Mouse (Mus musculus) limb, embryonic 12.5 days (tissue): ENCODE measurements around the gene Rnf150. TPM values are rescaled to one million over a fixed set of nuclear protein-coding genes. Genes with fewer than 3 reads are reported as not detected.

Source experiments
- ATAC-seq: fragments of 200-750 bp; cut with Nextera tagmentation; 2 replicates; pipeline ENCODE4 v1.8.0; 2017; ENCODE audit warnings: low read depth, moderate TSS enrichment; ENCODE audit not compliant: insufficient number of reproducible peaks, insufficient read depth, low FRiP score, low TSS enrichment
- H3K27ac ChIP-seq: fragments of 300-500 bp; sonication (generic); 2 replicates; pipeline ENCODE4 v1.5.1; 2016; ENCODE audit warnings: mild to moderate bottlenecking, moderate library complexity
- H3K27me3 ChIP-seq: fragments of 300-500 bp; sonication (generic); 2 replicates; pipeline ENCODE4 v1.6.1; 2016; ENCODE audit warnings: mild to moderate bottlenecking, moderate library complexity
- H3K36me3 ChIP-seq: fragments of 300-500 bp; sonication (generic); 2 replicates; pipeline ENCODE4 v1.6.1; 2016; ENCODE audit warnings: mild to moderate bottlenecking, moderate library complexity
- H3K4me1 ChIP-seq: fragments of 300-500 bp; sonication (generic); replicated peaks from 2 replicates; pipeline ENCODE4 v1.6.1; 2016
- H3K4me2 ChIP-seq: fragments of 300-500 bp; sonication (generic); 2 replicates; pipeline ENCODE4 v1.6.1; 2016; ENCODE audit warnings: mild to moderate bottlenecking, moderate library complexity
- H3K4me3 ChIP-seq: fragments of 300-500 bp; sonication (generic); replicated peaks from 2 replicates; pipeline ENCODE4 v1.5.1; 2016; ENCODE audit warnings: mild to moderate bottlenecking
- H3K9ac ChIP-seq: fragments of 300-500 bp; sonication (generic); replicated peaks from 2 replicates; pipeline ENCODE4 v1.6.1; 2016; ENCODE audit warnings: mild to moderate bottlenecking, moderate library complexity
- H3K9me3 ChIP-seq: fragments of 300-500 bp; sonication (generic); 2 replicates; pipeline ENCODE4 v1.6.1; 2016; ENCODE audit warnings: mild to moderate bottlenecking, moderate library complexity
- WGBS: fragments of 180-500 bp; shearing (Covaris S2); methylation state at CpG from one replicate; pipeline ENCODE4 v1.1.7; 2016; 5-methylcytosine and 5-hydroxymethylcytosine counted together
- polyA plus RNA-seq: library from polyadenylated mRNA; unstranded; fragments of >200 nt; fragmentation: Nextera tagmentation; extraction: Ambion mirVana; gene quantifications from 2 replicates; pipeline ENCODE4 v1.2.1, GENCODE M21; 2016

Gene Rnf150
- polyA plus RNA-seq, 1 experiment from 2014 or later: 2.7 TPM

DNA sequence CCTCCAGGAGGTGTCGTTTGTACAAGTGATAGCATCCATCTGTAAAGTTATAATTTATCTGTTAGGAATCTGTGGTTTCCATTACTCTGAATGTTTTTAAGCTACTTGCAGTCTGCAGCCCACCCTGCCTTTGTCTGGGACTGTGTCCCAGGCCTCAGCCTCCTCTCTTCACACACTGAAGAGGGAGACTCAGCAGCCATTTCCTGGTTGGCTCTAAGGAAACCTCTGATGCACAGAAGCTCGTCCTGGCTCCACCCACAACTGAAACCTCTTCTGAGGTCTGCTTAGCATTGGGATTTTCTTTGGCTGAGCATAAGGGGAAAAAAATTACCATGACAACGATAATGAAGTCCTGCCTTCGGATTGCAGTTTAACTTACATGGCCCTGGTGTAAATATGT, 110.2 kb downstream of the Rnf150 start:
- Histone ChIP-seq H3K4me1 (peaks cover 57% of the 10 kb centered on the region), H3K36me3 (no peaks in the 10 kb centered on the region), H3K4me3 (no peak overlapping the region), H3K9ac (no peak overlapping the region), H3K27ac (peak overlapping the region; percentile 56; the same call in 1 of the 2 replicates), H3K9me3 (peaks cover 3% of the 10 kb centered on the region; the same call in 1 of the 2 replicates), H3K27me3 (no peaks in the 10 kb centered on the region), H3K4me2 (no peak overlapping the region)
- ATAC-seq: no peak
- 39% methylated on average over 4 of the region's 4 CpGs for WGBS

DNA sequence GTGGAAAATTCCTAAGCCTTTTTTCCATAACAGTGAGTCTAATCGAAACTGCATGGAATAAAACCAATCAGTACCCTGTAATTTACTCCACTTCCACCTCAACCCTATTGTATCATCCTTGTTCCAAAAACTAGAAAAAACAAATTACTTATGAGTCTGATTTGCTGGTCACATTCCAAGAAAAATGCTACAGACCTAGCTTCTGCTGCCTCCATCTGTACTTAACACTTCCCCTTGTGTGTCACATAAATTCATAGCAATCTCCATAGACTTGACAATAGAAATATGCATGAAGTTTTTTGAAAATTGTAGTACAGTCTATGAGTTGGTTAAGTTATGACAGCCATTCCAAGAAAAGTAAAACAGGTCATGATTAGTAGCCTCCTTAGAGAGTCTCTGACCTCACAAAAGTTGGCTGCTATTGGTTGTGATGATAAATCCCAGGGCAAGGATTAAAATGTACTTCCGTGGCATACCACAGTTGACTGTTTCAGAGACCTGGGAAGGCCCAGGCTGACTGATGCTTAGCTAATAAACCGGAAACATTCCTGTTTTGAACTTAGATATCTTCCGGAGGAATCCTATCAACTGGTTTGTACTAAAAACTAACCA, 118.2 kb downstream of the Rnf150 start:
- WGBS: 73% methylated on average over 4 of the region's 4 CpGs
- peaks cover 8% of the 10 kb centered on the region; the same call in 1 of the 2 replicates for H3K4me1 ChIP-seq
- no peak overlapping the region for H3K27ac ChIP-seq

DNA sequence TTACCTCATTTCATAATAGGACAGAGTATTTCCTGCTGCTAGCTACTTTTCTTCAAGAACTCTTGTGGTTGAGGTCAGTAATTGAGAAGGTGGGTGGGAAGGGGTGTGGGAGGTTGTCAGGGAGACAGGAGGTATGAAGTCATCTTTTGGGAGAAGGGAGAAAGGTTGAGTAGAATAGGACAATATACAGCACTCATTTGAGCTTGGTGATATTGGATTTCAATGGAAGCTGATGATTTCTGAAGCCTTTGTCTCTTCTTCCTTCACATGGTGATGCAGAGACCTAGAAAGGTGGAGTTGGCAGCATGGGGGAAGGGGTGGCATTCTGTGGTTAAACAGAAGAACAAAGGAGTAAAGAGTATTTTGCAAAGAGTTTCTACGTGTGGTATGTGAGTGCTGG, 119.7 kb downstream of the Rnf150 start:
- H3K9me3 ChIP-seq: 0 out of 2 replicates have a peak, but pooled peaks cover 4% of the 10 kb centered on the region
- no peak overlapping the region for H3K4me2 ChIP-seq
- H3K4me1 ChIP-seq: peaks cover 7% of the 10 kb centered on the region; the same call in 1 of the 2 replicates
- no peak overlapping the region for H3K4me3 ChIP-seq
- no peak overlapping the region for H3K9ac ChIP-seq
- ATAC-seq: no peak
- H3K27me3 ChIP-seq: no peaks in the 10 kb centered on the region
- H3K36me3 ChIP-seq: no peaks in the 10 kb centered on the region
- WGBS: 80% methylated on average over 1 of the region's 1 CpGs
- H3K27ac ChIP-seq: no peak overlapping the region

More for the DNA sequence above, 118.2 kb downstream of the Rnf150 start:
- no peaks in the 10 kb centered on the region for H3K27me3 ChIP-seq
- H3K4me2 ChIP-seq: no peak overlapping the region
- no peaks in the 10 kb centered on the region for H3K36me3 ChIP-seq
- H3K4me3 ChIP-seq: no peak overlapping the region
- H3K9me3 ChIP-seq: 0 out of 2 replicates have a peak, but pooled peaks cover 4% of the 10 kb centered on the region
- ATAC-seq: no peak
- H3K9ac ChIP-seq: no peak overlapping the region

DNA sequence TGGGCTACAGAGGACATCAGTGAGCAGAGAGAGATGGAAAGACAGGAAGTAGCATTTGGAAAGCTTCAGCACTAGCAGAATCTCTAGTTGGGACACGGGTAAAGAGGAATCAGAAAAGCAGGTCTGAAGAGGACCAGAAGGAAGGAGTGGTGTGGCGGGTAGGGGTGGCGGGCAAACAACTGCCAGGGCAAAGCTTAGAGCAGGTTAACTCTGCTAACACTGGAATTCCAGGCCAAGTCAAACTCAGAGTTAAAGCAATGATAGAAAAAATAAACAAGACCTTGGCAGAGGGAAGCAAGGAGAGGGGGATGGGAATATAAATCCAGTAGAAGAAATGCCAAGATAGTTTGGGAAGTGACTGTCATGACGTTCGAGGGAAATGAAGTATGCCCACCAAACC, 120.1 kb downstream of the Rnf150 start:
- WGBS: 85% methylated on average over 5 of the region's 5 CpGs

DNA sequence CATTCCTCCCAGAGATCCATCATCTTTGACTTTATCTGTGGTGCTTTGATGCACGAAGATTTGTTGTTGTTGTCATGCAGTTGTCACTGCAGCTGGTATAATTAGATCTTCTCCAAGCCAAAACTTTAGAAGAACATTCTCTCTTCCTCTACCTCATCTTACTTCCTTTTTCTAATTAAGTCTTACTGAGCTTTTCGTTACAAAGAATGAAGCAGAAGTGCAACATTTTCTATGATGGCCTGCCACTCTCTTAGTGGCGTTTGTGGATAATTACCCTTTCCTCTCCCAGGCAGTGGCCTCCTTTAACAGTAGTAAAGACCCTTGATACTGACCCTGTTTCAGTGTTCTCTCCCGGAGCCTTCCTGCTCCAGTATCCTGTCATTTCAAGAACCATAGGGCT, 128.9 kb downstream of the Rnf150 start:
- Histone ChIP-seq H3K27ac (no peak overlapping the region), H3K36me3 (no peaks in the 10 kb centered on the region), H3K9ac (no peak overlapping the region), H3K4me3 (no peak overlapping the region), H3K27me3 (no peaks in the 10 kb centered on the region), H3K4me2 (no peak overlapping the region), H3K4me1 (peaks cover 13% of the 10 kb centered on the region; the same call in 1 of the 2 replicates), H3K9me3 (no peaks in the 10 kb centered on the region)
- WGBS: 53% methylated on average over 4 of the region's 4 CpGs
- ATAC-seq: no peak

More for the DNA sequence above, 120.1 kb downstream of the Rnf150 start:
- Histone ChIP-seq H3K4me2 (no peak overlapping the region), H3K36me3 (no peaks in the 10 kb centered on the region), H3K9ac (no peak overlapping the region), H3K4me1 (peaks cover 8% of the 10 kb centered on the region; the same call in 1 of the 2 replicates), H3K9me3 (0 out of 2 replicates have a peak, but pooled peaks cover 4% of the 10 kb centered on the region), H3K4me3 (no peak overlapping the region), H3K27me3 (no peaks in the 10 kb centered on the region), H3K27ac (no peak overlapping the region)
- no peak for ATAC-seq

DNA sequence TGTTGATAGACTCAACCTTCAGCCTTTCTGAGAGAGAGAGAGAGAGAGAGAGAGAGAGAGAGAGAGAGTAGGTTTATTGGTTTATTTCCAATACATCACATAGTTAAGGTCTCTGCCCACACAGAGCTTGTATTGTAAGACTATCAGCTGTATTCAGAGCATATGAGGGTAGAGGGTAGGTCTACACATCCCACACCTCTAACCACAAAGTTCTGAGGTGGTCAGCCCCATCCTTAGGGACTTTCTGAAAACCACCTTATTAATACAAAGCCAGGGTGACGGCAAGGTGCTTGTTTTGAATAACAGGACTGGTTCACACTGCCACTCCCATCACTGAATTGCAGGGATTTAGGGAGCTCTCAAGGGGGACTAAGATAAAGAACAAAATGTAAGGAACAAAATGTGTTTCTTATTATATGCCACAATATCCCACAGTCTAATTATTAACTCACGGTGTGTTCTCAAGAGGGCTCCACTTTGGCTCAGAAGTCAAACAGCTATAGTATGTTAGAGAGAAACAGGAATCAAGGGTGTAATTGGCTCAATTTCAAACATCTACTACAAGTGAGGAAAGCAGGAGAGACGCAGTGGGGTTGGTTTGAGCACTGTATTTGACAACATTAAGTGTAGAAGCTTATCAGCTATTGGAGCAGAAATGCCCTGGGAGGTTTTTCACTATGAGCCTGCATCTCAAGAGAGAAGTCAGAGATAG, 132.7 kb downstream of the Rnf150 start:
- Histone ChIP-seq H3K4me2 (no peak overlapping the region), H3K4me1 (peaks cover 9% of the 10 kb centered on the region; the same call in 1 of the 2 replicates), H3K27me3 (no peaks in the 10 kb centered on the region), H3K9me3 (no peaks in the 10 kb centered on the region), H3K36me3 (no peaks in the 10 kb centered on the region), H3K9ac (no peak overlapping the region), H3K4me3 (no peak overlapping the region), H3K27ac (no peak overlapping the region)
- WGBS: 43% methylated on average over 3 of the region's 3 CpGs
- no peak for ATAC-seq

DNA sequence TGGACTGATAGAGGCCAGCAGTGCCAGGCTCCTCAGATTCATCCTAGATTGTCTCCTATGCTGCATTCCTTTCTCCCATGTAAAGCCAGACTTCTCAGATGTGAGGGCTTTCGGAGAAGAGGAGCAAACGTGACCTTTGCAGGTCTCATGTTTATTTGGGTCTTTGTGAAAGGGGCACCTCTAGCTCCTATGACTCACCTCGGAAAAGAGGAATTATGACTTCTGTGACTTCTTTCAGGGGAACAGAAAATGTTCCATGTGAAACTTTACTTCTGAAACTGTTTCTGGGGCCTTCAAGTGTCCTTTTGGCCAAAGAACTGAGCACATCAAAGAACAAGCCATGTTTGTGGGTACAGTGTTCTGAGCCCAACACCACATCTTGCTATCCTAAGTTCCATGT, 133.7 kb downstream of the Rnf150 start:
- Histone ChIP-seq H3K9ac (no peak overlapping the region), H3K27ac (no peak overlapping the region), H3K36me3 (no peaks in the 10 kb centered on the region), H3K4me1 (peaks cover 9% of the 10 kb centered on the region; the same call in 1 of the 2 replicates), H3K9me3 (no peaks in the 10 kb centered on the region), H3K4me3 (no peak overlapping the region), H3K4me2 (no peak overlapping the region), H3K27me3 (no peaks in the 10 kb centered on the region)
- 87% methylated on average over 3 of the region's 3 CpGs for WGBS
- ATAC-seq: no peak

DNA sequence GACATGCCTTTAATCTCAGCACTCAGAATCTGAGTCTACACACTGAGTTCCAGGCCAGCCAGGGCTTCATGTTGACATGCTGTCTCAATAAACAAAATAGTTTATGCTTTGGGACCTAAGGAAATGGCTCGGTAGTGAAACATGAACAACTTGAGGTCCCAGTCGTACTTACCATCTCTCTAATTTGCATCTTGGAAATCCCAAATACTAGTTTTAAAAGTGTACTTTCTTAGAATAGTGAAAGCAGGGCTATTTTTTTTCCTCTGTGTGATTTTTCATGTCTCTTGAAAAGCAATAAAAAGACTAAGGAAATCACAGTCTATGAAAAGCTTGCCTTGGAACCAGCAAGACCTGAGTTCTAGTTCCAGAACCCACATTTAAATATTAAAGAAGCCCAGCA, 135.6 kb downstream of the Rnf150 start:
- H3K4me2 ChIP-seq: no peak overlapping the region
- H3K36me3 ChIP-seq: no peaks in the 10 kb centered on the region
- H3K9ac ChIP-seq: no peak overlapping the region
- no peaks in the 10 kb centered on the region for H3K9me3 ChIP-seq
- no peak overlapping the region for H3K4me3 ChIP-seq
- no peak overlapping the region for H3K27ac ChIP-seq
- WGBS: 88% methylated on average over 2 of the region's 2 CpGs
- H3K27me3 ChIP-seq: no peaks in the 10 kb centered on the region
- H3K4me1 ChIP-seq: peaks cover 9% of the 10 kb centered on the region; the same call in 1 of the 2 replicates
- ATAC-seq: no peak

DNA sequence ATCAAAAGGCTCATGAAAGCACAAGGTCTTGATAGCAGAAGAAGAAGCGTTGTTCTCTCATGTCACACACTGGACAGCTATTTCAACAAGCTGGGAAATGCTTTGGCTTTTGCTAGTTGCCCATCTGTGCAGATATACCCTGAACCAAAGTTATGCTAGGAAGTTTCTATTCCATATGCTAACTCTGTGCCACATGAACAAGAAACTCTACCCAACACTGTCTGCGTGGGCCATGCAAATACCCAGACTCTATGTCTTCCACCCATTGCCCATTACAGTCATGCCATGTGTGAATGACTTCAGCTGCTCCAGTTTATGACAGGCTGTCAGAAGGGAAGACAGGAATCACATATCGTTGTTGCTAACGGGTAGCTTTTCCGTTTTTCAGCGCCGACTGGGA, 140.0 kb downstream of the Rnf150 start:
- H3K36me3 ChIP-seq: peaks cover 7% of the 10 kb centered on the region; the same call in 1 of the 2 replicates
- H3K9me3 ChIP-seq: no peaks in the 10 kb centered on the region
- H3K4me1 ChIP-seq: no peaks in the 10 kb centered on the region
- 90% methylated on average over 7 of the region's 7 CpGs for WGBS
- H3K4me3 ChIP-seq: no peak overlapping the region
- H3K27me3 ChIP-seq: no peaks in the 10 kb centered on the region
- no peak overlapping the region for H3K27ac ChIP-seq
- H3K9ac ChIP-seq: no peak overlapping the region
- H3K4me2 ChIP-seq: no peak overlapping the region
- ATAC-seq: no peak

DNA sequence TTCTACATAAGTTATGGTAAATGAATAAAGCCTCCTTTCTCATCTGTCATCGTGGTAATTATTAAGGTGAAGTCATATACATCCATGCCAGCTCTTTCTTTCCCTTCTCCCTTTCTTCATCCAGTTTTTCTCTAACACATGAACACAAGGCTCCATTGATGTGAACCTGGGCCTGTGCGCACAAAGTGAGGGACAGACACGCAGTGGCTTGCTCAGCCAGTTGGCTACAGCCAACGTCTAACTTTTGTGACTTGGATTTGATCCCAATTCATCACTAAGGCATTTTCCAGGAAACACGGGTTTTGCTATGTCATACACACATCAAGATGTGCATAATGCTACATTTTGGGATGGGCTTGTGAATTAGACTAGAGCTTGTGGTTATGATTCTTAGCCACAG, 146.3 kb downstream of the Rnf150 start:
- WGBS: 85% methylated on average over 5 of the region's 5 CpGs
- Histone ChIP-seq H3K27me3 (no peaks in the 10 kb centered on the region), H3K4me1 (peaks cover 14% of the 10 kb centered on the region), H3K9ac (no peak overlapping the region), H3K4me3 (no peak overlapping the region), H3K36me3 (peaks cover 7% of the 10 kb centered on the region; the same call in 1 of the 2 replicates), H3K27ac (no peak overlapping the region), H3K4me2 (no peak overlapping the region), H3K9me3 (no peaks in the 10 kb centered on the region)
- ATAC-seq: no peak

DNA sequence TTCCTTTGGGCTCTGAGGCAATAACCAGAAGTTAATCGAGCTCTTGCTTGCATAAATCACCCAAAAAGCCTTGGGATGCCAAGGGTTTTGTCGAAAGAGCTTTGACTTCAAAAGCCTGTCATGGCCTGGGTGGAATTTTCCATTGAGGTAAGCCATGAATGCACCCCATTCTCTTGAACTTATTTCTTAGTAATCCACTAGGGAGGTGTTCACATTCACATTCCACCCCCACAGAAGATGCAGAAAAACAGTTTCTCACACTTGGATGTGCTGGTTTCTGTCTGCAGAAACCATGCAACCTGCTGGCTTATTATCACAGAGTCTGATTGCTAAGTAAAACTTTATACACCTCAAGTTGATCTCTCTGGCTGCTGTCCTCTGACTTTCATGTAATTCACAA, 148.1 kb downstream of the Rnf150 start:
- H3K9ac ChIP-seq: no peak overlapping the region
- WGBS: 45% methylated on average over 2 of the region's 2 CpGs

More for the DNA sequence above, 148.1 kb downstream of the Rnf150 start:
- peak overlapping the region; percentile 72 for H3K27ac ChIP-seq
- peaks cover 4% of the 10 kb centered on the region; the same call in 1 of the 2 replicates for H3K36me3 ChIP-seq
- H3K27me3 ChIP-seq: no peaks in the 10 kb centered on the region
- peaks cover 14% of the 10 kb centered on the region for H3K4me1 ChIP-seq
- H3K9me3 ChIP-seq: no peaks in the 10 kb centered on the region
- ATAC-seq: no peak
- no peak overlapping the region for H3K4me3 ChIP-seq
- H3K4me2 ChIP-seq: no peak overlapping the region
